Mouse (Mus musculus) erythroblast, embryonic 14.5 days (primary cell): ENCODE measurements around the gene Slc22a14.

Experiments
- GATA1 ChIP-seq: IDR thresholded peaks from 2 replicates; pipeline ENCODE4 v1.6.1; 2012; ENCODE audit warnings: low read length, inconsistent platforms, mixed read lengths
- TAL1 ChIP-seq: IDR thresholded peaks from 3 replicates; pipeline ENCODE4 v1.6.1; 2012; ENCODE audit warnings: low read length, inconsistent platforms, mixed read lengths

DNA sequence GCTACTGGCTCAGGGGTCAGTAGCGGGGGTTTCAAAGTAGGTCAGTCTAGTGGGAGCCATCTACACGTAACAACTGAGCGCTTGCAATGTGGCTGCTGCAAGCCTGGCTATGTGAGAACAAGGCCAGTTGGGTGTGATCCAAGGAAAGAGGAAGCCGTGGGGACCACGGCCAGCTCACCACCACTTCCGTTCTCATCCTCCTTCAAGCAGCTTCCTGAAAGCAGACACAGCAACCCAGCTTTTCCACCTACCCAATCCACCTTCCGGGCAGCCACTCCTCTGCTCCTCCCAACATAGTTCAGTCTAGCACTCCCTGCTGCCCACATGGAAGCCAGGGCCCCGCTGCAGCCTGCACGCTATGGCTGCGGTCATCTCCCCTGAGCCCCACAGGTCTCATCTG lies 31.0 kb downstream of the Slc22a14 start:
- TF ChIP-seq GATA1 (no peak), TAL1 (no peak)
